Mouse (Mus musculus): ENCODE results near the gene Ifnl3. TPM values are rescaled to one million over a fixed set of nuclear protein-coding genes. Genes with fewer than 3 reads are reported as not detected.

Ifnl3 gene
- total RNA-seq, 4 experiments from 2014 or later, result not detected

Small RNA genes within 50 kb of the gene (microRNA-seq; reads per million reads assigned to microRNA genes)
- 0.51 to 2.6 reads per million in 2 experiments for gene Mir7049

Other genes starting within 250 kb of the Ifnl3 start
- 10 to 100 TPM; 29.9 to 39.5 (median 31.7) TPM for gene Eid2b, start 245.1 kb upstream of the Ifnl3 start, total RNA-seq (2022)
- gene Selenov, start 231.7 kb upstream of the Ifnl3 start, total RNA-seq (2022), result under 1 TPM in 2 of 4 experiments, not detected in 2; 0.70 to 0.98 TPM
- 1 to 10 TPM; 1.1 to 2.2 (median 1.7) TPM for gene Dll3, start 220.6 kb upstream of the Ifnl3 start, total RNA-seq (2022)
- gene Timm50, start 210.8 kb upstream of the Ifnl3 start, total RNA-seq (2022), result 10 to 100 TPM; 41.2 to 54.2 (median 46.0) TPM
- 100 to 1,000 TPM; 119 to 125 (median 122) TPM for gene Supt5, start 184.1 kb upstream of the Ifnl3 start, total RNA-seq (2022)
- 100 to 1,000 TPM; 531 to 646 (median 582) TPM for gene Rps16, start 172.2 kb upstream of the Ifnl3 start, total RNA-seq (2022)
- gene Plekhg2, start 150.2 kb upstream of the Ifnl3 start, total RNA-seq (2022), result 1 to 10 TPM; 5.8 to 7.8 (median 6.5) TPM
- gene Zfp36, start 142.6 kb upstream of the Ifnl3 start, total RNA-seq (2022), result 1 to 10 TPM; 1.8 to 7.9 (median 5.0) TPM
- 10 to 100 TPM; 16.0 to 20.2 (median 17.1) TPM for gene Med29, start 130.1 kb upstream of the Ifnl3 start, total RNA-seq (2022)
- 10 to 100 TPM; 72.9 to 77.5 (median 75.4) TPM for gene Paf1, start 129.9 kb upstream of the Ifnl3 start, total RNA-seq (2022)
- gene Gmfg, start 85.4 kb upstream of the Ifnl3 start, total RNA-seq (2022), result 1 to 10 TPM; 1.6 to 5.2 (median 3.2) TPM
- gene Lrfn1, start 70.9 kb upstream of the Ifnl3 start, total RNA-seq (2022), result 10 to 100 TPM; 68.2 to 77.3 (median 71.5) TPM
- gene Ifnl2, start 12.4 kb upstream of the Ifnl3 start, total RNA-seq (2022), result not detected
- gene Sycn, start 18.0 kb downstream of the Ifnl3 start, total RNA-seq (2022), result not detected
- under 1 TPM in 1 of 4 experiments, not detected in 3; 0.36 TPM for gene Nccrp1, start 24.4 kb downstream of the Ifnl3 start, total RNA-seq (2022)
- 10 to 100 TPM; 62.6 to 73.9 (median 66.2) TPM for gene Samd4b, start 75.3 kb downstream of the Ifnl3 start, total RNA-seq (2022)
- gene Pak4, start 75.3 kb downstream of the Ifnl3 start, total RNA-seq (2022), result 10 to 100 TPM; 12.2 to 14.2 (median 13.1) TPM
- gene Acp7, start 108.5 kb downstream of the Ifnl3 start, total RNA-seq (2022), result 1 to 10 TPM; 2.2 to 3.8 (median 2.4) TPM
- gene Fbxo27, start 170.0 kb downstream of the Ifnl3 start, total RNA-seq (2022), result 10 to 100 TPM; 16.1 to 30.5 (median 22.7) TPM
- gene Fbxo17, start 194.0 kb downstream of the Ifnl3 start, total RNA-seq (2022), result 1 to 10 TPM in 3 of 4 experiments, under 1 TPM in 1; 0.74 to 2.0 (median 1.8) TPM
- 10 to 100 TPM; 51.7 to 65.6 (median 53.9) TPM for gene Mrps12, start 219.0 kb downstream of the Ifnl3 start, total RNA-seq (2022)
- gene Sars2, start 219.2 kb downstream of the Ifnl3 start, total RNA-seq (2022), result 10 to 100 TPM; 11.2 to 13.9 (median 12.0) TPM
- 1 to 10 TPM in 2 of 4 experiments, under 1 TPM in 2; 0.32 to 1.4 (median 0.87) TPM for gene Ccer2, start 233.3 kb downstream of the Ifnl3 start, total RNA-seq (2022)
- 100 to 1,000 TPM; 129 to 157 (median 142) TPM for gene Sirt2, start 243.9 kb downstream of the Ifnl3 start, total RNA-seq (2022)
- 10 to 100 TPM; 23.0 to 25.5 (median 24.7) TPM for gene Nfkbib, start 244.7 kb downstream of the Ifnl3 start, total RNA-seq (2022)